ENCODE assay signal across 15 mouse cellular contexts in genomic region chr1:182918718-182919346, GRCm38 (mm10). TPM values are rescaled to one million over a fixed set of nuclear protein-coding genes. Genes with fewer than 3 reads are reported as not detected.
A peak's percentile ranks its signal among the peaks of the same experiment; 100 is the strongest.
DNase-seq lines count a peak whose midpoint lies in the region; ATAC-seq and TF ChIP-seq lines count a peak whose summit lies in the region.
"Had no signal": no experiment of that assay in that cellular context is flagged by ENCODE, and none has a peak within 500 bp of the region (broad histone marks: within the 10 kb centered on the region; RNA-seq: fewer than 3 reads in every experiment).

No protein-coding gene starts in this region.

- no peaks in the 10 kb centered on the region for H3K36me3 ChIP-seq in forebrain, embryonic 11.5 days (ENCODE audit: control insufficient read depth, insufficient read depth, low read length)
- H3K36me3 ChIP-seq in forebrain, embryonic 10.5 days (replicated peaks) = no peaks in the 10 kb centered on the region
- no peaks in the 10 kb centered on the region for H3K36me3 ChIP-seq in forebrain, postnatal 0 days (ENCODE audit: insufficient read depth)
- H3K36me3 ChIP-seq in midbrain, embryonic 10.5 days = no peaks in the 10 kb centered on the region
- no peaks in the 10 kb centered on the region for H3K36me3 ChIP-seq in neural tube, embryonic 13.5 days

- no peaks in the 10 kb centered on the region for H3K9me3 ChIP-seq in forebrain, embryonic 11.5 days (ENCODE audit: control insufficient read depth, low read length)
- no peaks in the 10 kb centered on the region for H3K9me3 ChIP-seq in forebrain, embryonic 10.5 days
- H3K9me3 ChIP-seq in forebrain, postnatal 0 days (ENCODE audit: low read length) = no peaks in the 10 kb centered on the region
- no peaks in the 10 kb centered on the region for H3K9me3 ChIP-seq in midbrain, embryonic 10.5 days (replicated peaks)
- H3K9me3 ChIP-seq in neural tube, embryonic 13.5 days = no peaks in the 10 kb centered on the region

- H3K4me1 ChIP-seq in forebrain, embryonic 11.5 days (replicated peaks; ENCODE audit: control insufficient read depth, insufficient read depth, low read length) = peaks cover 5% of the 10 kb centered on the region; the same call in 1 of the 2 replicates
- peaks cover 10% of the 10 kb centered on the region; the same call in 1 of the 2 replicates for H3K4me1 ChIP-seq in forebrain, embryonic 10.5 days
- 0 out of 2 replicates have a peak, but pooled peaks cover 5% of the 10 kb centered on the region for H3K4me1 ChIP-seq in forebrain, postnatal 0 days (ENCODE audit: insufficient read depth)
- peaks cover 25% of the 10 kb centered on the region for H3K4me1 ChIP-seq in midbrain, embryonic 10.5 days
- H3K4me1 ChIP-seq in neural tube, embryonic 13.5 days (replicated peaks) = peaks cover 34% of the 10 kb centered on the region

- H3K27ac ChIP-seq in forebrain, embryonic 11.5 days (ENCODE audit: low read depth, low read length) = 0 out of 2 replicates have a peak overlapping the region, but pooled peaks have one; percentile 31
- no peak overlapping the region for H3K27ac ChIP-seq in forebrain, embryonic 10.5 days
- no peak overlapping the region for H3K27ac ChIP-seq in forebrain, postnatal 0 days (ENCODE audit: low read depth, low read length)
- H3K27ac ChIP-seq in midbrain, embryonic 10.5 days (replicated peaks) = peak overlapping the region; percentile 53; the same call in 1 of the 2 replicates
- H3K27ac ChIP-seq in neural tube, embryonic 13.5 days (replicated peaks) = peak overlapping the region; percentile 64
- H3K27ac ChIP-seq: liver, embryonic 14.5 days had no signal

- ATAC-seq in forebrain, embryonic 11.5 days (replicated peaks; ENCODE audit: low FRiP score) = no peak
- ATAC-seq in forebrain, postnatal 0 days = peak; percentile 79
- peak; percentile 79 for ATAC-seq in neural tube, embryonic 13.5 days (ENCODE audit: low read depth)
- ATAC-seq: lung, postnatal 0 days had no signal

- H3K9ac ChIP-seq in forebrain, embryonic 11.5 days (ENCODE audit: low read length) = no peak overlapping the region
- no peak overlapping the region for H3K9ac ChIP-seq in forebrain, postnatal 0 days
- no peak overlapping the region for H3K9ac ChIP-seq in neural tube, embryonic 13.5 days
- H3K9ac ChIP-seq: liver, embryonic 14.5 days had no signal

- 45% methylated on average over 8 of the region's 8 CpGs for WGBS in forebrain, embryonic 11.5 days
- WGBS in forebrain, embryonic 10.5 days = 47% methylated on average over 8 of the region's 8 CpGs
- 29% methylated on average over 8 of the region's 8 CpGs for WGBS in forebrain, postnatal 0 days
- 44% methylated on average over 8 of the region's 8 CpGs for WGBS in midbrain, embryonic 10.5 days
- WGBS in neural tube, embryonic 13.5 days = 32% methylated on average over 8 of the region's 8 CpGs

- no peaks in the 10 kb centered on the region for H3K27me3 ChIP-seq in forebrain, embryonic 11.5 days (ENCODE audit: control insufficient read depth, insufficient read depth, low read length)
- no peaks in the 10 kb centered on the region for H3K27me3 ChIP-seq in forebrain, embryonic 10.5 days (ENCODE audit: poor library complexity, severe bottlenecking)
- no peaks in the 10 kb centered on the region for H3K27me3 ChIP-seq in forebrain, postnatal 0 days (ENCODE audit: insufficient read depth, low read length)
- no peaks in the 10 kb centered on the region for H3K27me3 ChIP-seq in midbrain, embryonic 10.5 days (ENCODE audit: low read depth, poor library complexity, severe bottlenecking)
- no peaks in the 10 kb centered on the region for H3K27me3 ChIP-seq in neural tube, embryonic 13.5 days

- no peak overlapping the region for H3K4me2 ChIP-seq in forebrain, embryonic 11.5 days (ENCODE audit: low read depth, low read length, severe bottlenecking)
- H3K4me2 ChIP-seq in forebrain, postnatal 0 days (ENCODE audit: low read depth) = no peak overlapping the region
- no peak overlapping the region for H3K4me2 ChIP-seq in neural tube, embryonic 13.5 days
- H3K4me2 ChIP-seq: heart, embryonic 11.5 days had no signal

- no peak for DNase-seq in forebrain, embryonic 11.5 days (ENCODE audit: low spot score)
- DNase-seq in forebrain, embryonic 10.5 days (ENCODE audit: extremely low spot score, low spot score) = no peak
- DNase-seq in forebrain, postnatal 0 days = no peak
- no peak for DNase-seq in midbrain, embryonic 10.5 days (ENCODE audit: low spot score)
- no peak for DNase-seq in liver
- DNase-seq in right cerebral cortex, postnatal 4 days = no peak
- no peak for DNase-seq in thymus, postnatal 10 days (ENCODE audit: low spot score in 2 of 2)
- DNase-seq: cerebellum, adult 11 months; gastrocnemius, postnatal 36 days; heart, postnatal 36 days; kidney, adult 2 months had no signal

- no peak overlapping the region for H3K4me3 ChIP-seq in forebrain, embryonic 11.5 days (ENCODE audit: low read depth, low read length)
- no peak overlapping the region for H3K4me3 ChIP-seq in forebrain, embryonic 10.5 days
- no peak overlapping the region for H3K4me3 ChIP-seq in forebrain, postnatal 0 days (ENCODE audit: low read depth, low read length)
- H3K4me3 ChIP-seq in midbrain, embryonic 10.5 days = no peak overlapping the region
- no peak overlapping the region for H3K4me3 ChIP-seq in neural tube, embryonic 13.5 days

- no peak for TF ChIP-seq CTCF in forebrain, postnatal 0 days (IDR thresholded peaks at IDR 0.05; ENCODE audit: low read depth)

RNA-seq across cellular contexts. Expression of gene Tlr5, which starts 35.8 kb away (rescaled TPM):
- polyA plus RNA-seq in forebrain, embryonic 11.5 days (2014; fragmentation: Nextera tagmentation; extraction: Ambion mirVana) = 0.29 and 0.32 TPM in 2 replicates
- polyA plus RNA-seq in forebrain, embryonic 10.5 days (2016; fragmentation: Nextera tagmentation; extraction: Ambion mirVana) = 0.32 and 0.45 TPM in 2 replicates
- 0.38 and 0.76 TPM in 2 replicates for total RNA-seq in forebrain, postnatal 0 days (2014; rRNA removed)
- 0.18 and 0.21 TPM in 2 replicates for polyA plus RNA-seq in forebrain, postnatal 0 days (2015; fragmentation: Nextera tagmentation; extraction: Ambion mirVana)
- polyA plus RNA-seq in midbrain, embryonic 10.5 days (2016; fragmentation: Nextera tagmentation; extraction: Ambion mirVana) = 0.35 and 0.52 TPM in 2 replicates
- polyA plus RNA-seq in neural tube, embryonic 13.5 days (2015; fragmentation: Nextera tagmentation; extraction: Ambion mirVana) = 0.39 and 0.58 TPM in 2 replicates

Comparison
In these comparisons a context has a peak if more than half of its experiments do, and no peak if none do; other contexts are left out.
1. H3K27ac ChIP-seq: peak in forebrain, embryonic 11.5 days (single experiment), midbrain, embryonic 10.5 days (single experiment) and neural tube, embryonic 13.5 days (single experiment); none in forebrain, embryonic 10.5 days (single experiment) and forebrain, postnatal 0 days (single experiment).